Mouse (Mus musculus): ENCODE data around the gene Ppp1r11. TPM values are rescaled to one million over a fixed set of nuclear protein-coding genes. Genes with fewer than 3 reads are reported as not detected.

The Ppp1r11 gene
- polyA plus RNA-seq, 1 experiment from 2014 or later, result 123 TPM

GRCm38 (mm10) chr17:36920239-36920638 is 31.3 kb downstream of the Ppp1r11 start:
- Histone ChIP-seq H3K9ac (no peak overlapping the region), H3K27me3 (ENCODE audit: insufficient read depth, low read length) (no peaks in the 10 kb centered on the region), H3K4me2 (no peak overlapping the region), H3K36me3 (ENCODE audit: insufficient read depth) (no peaks in the 10 kb centered on the region), H3K27ac (ENCODE audit: low read depth) (no peak overlapping the region), H3K4me1 (ENCODE audit: insufficient read depth) (no peaks in the 10 kb centered on the region), H3K4me3 (ENCODE audit: low read depth, low read length) (no peak overlapping the region), H3K9me3 (ENCODE audit: low read depth, low read length) (no peaks in the 10 kb centered on the region)
- no peak for DNase-seq
- 39% methylated on average over 15 of the region's 15 CpGs for WGBS
- TF ChIP-seq CTCF (IDR thresholded peaks at IDR 0.05; ENCODE audit: low read depth), result no peak
- no peak for ATAC-seq (ENCODE audit: insufficient read depth)

GRCm38 (mm10) chr17:36915076-36915475 is 36.5 kb downstream of the Ppp1r11 start:
- Histone ChIP-seq H3K27me3 (ENCODE audit: insufficient read depth, low read length) (no peaks in the 10 kb centered on the region), H3K27ac (ENCODE audit: low read depth) (no peak overlapping the region), H3K4me2 (no peak overlapping the region), H3K4me1 (ENCODE audit: insufficient read depth) (no peaks in the 10 kb centered on the region), H3K9me3 (ENCODE audit: low read depth, low read length) (no peaks in the 10 kb centered on the region), H3K4me3 (ENCODE audit: low read depth, low read length) (no peak overlapping the region), H3K36me3 (ENCODE audit: insufficient read depth) (no peaks in the 10 kb centered on the region), H3K9ac (no peak overlapping the region)
- 9% methylated on average over 9 of the region's 9 CpGs for whole genome bisulfite sequencing
- DNase-seq (peak; percentile 79), ATAC-seq (ENCODE audit: insufficient read depth) (no peak; the same call in 1 of the 2 replicates)
- peak; percentile 86 for TF ChIP-seq CTCF (IDR thresholded peaks at IDR 0.05; ENCODE audit: low read depth)

- WGBS, result 9% methylated on average over 2 of the region's 2 CpGs
- ATAC-seq (ENCODE audit: insufficient read depth), result no peak
- Histone ChIP-seq H3K4me2 (no peak overlapping the region), H3K9ac (no peak overlapping the region), H3K9me3 (ENCODE audit: low read depth, low read length) (no peaks in the 10 kb centered on the region), H3K27ac (ENCODE audit: low read depth) (no peak overlapping the region), H3K4me3 (ENCODE audit: low read depth, low read length) (no peak overlapping the region), H3K27me3 (ENCODE audit: insufficient read depth, low read length) (no peaks in the 10 kb centered on the region), H3K36me3 (ENCODE audit: insufficient read depth) (no peaks in the 10 kb centered on the region), H3K4me1 (ENCODE audit: insufficient read depth) (no peaks in the 10 kb centered on the region)
- peak; percentile 81 for TF ChIP-seq CTCF (IDR thresholded peaks at IDR 0.05; ENCODE audit: low read depth)
- DNase-seq, result peak; percentile 90
These were observed 37.4 kb downstream of the Ppp1r11 start for GRCm38 (mm10) chr17:36914108-36914507.

- Histone ChIP-seq H3K4me1 (ENCODE audit: insufficient read depth) (no peaks in the 10 kb centered on the region), H3K36me3 (ENCODE audit: insufficient read depth) (no peaks in the 10 kb centered on the region), H3K9ac (no peak overlapping the region), H3K4me3 (ENCODE audit: low read depth, low read length) (no peak overlapping the region), H3K27ac (ENCODE audit: low read depth) (no peak overlapping the region), H3K27me3 (ENCODE audit: insufficient read depth, low read length) (no peaks in the 10 kb centered on the region), H3K9me3 (ENCODE audit: low read depth, low read length) (no peaks in the 10 kb centered on the region), H3K4me2 (no peak overlapping the region)
- TF ChIP-seq CTCF (IDR thresholded peaks at IDR 0.05; ENCODE audit: low read depth), result no peak
- DNase-seq (no peak), ATAC-seq (ENCODE audit: insufficient read depth) (no peak)
- WGBS, result 58% methylated on average over 2 of the region's 2 CpGs
These were observed 39.5 kb downstream of the Ppp1r11 start for GRCm38 (mm10) chr17:36912031-36912430.

- no peak overlapping the region for H3K4me3 ChIP-seq (ENCODE audit: low read depth, low read length)
- H3K9ac ChIP-seq, result no peak overlapping the region
- no peak overlapping the region for H3K4me2 ChIP-seq
- 43% methylated on average over 4 of the region's 4 CpGs for WGBS
- DNase-seq (no peak), ATAC-seq (ENCODE audit: insufficient read depth) (no peak)
- no peak overlapping the region for H3K27ac ChIP-seq (ENCODE audit: low read depth)
- H3K27me3 ChIP-seq (ENCODE audit: insufficient read depth, low read length), result no peaks in the 10 kb centered on the region
- no peaks in the 10 kb centered on the region for H3K36me3 ChIP-seq (ENCODE audit: insufficient read depth)
- no peaks in the 10 kb centered on the region for H3K9me3 ChIP-seq (ENCODE audit: low read depth, low read length)
- no peak for TF ChIP-seq CTCF (IDR thresholded peaks at IDR 0.05; ENCODE audit: low read depth)
- H3K4me1 ChIP-seq (ENCODE audit: insufficient read depth), result no peaks in the 10 kb centered on the region
These were observed 41.7 kb downstream of the Ppp1r11 start for GRCm38 (mm10) chr17:36909802-36910201.

GRCm38 (mm10) chr17:36908235-36908634 is 43.3 kb downstream of the Ppp1r11 start:
- H3K27me3 ChIP-seq (ENCODE audit: insufficient read depth, low read length), result no peaks in the 10 kb centered on the region
- no peaks in the 10 kb centered on the region for H3K36me3 ChIP-seq (ENCODE audit: insufficient read depth)
- H3K4me2 ChIP-seq, result no peak overlapping the region
- no peak overlapping the region for H3K27ac ChIP-seq (ENCODE audit: low read depth)
- no peaks in the 10 kb centered on the region for H3K9me3 ChIP-seq (ENCODE audit: low read depth, low read length)
- H3K4me1 ChIP-seq (ENCODE audit: insufficient read depth), result no peaks in the 10 kb centered on the region
- H3K9ac ChIP-seq, result no peak overlapping the region
- DNase-seq, result peak; percentile 39
- H3K4me3 ChIP-seq (ENCODE audit: low read depth, low read length), result no peak overlapping the region
- no peak for TF ChIP-seq CTCF (IDR thresholded peaks at IDR 0.05; ENCODE audit: low read depth)
- WGBS, result 56% methylated on average over 1 of the region's 1 CpGs
- peak; percentile 82 for ATAC-seq (ENCODE audit: insufficient read depth)

GRCm38 (mm10) chr17:36903651-36904050 is 47.9 kb downstream of the Ppp1r11 start:
- H3K4me1 ChIP-seq (ENCODE audit: insufficient read depth), result no peaks in the 10 kb centered on the region
- DNase-seq (no peak), ATAC-seq (ENCODE audit: insufficient read depth) (no peak)
- no peaks in the 10 kb centered on the region for H3K27me3 ChIP-seq (ENCODE audit: insufficient read depth, low read length)
- H3K9ac ChIP-seq, result no peak overlapping the region
- no peak for TF ChIP-seq CTCF (IDR thresholded peaks at IDR 0.05; ENCODE audit: low read depth)
- 59% methylated on average over 3 of the region's 3 CpGs for WGBS
- H3K4me3 ChIP-seq (ENCODE audit: low read depth, low read length), result no peak overlapping the region
- no peaks in the 10 kb centered on the region for H3K36me3 ChIP-seq (ENCODE audit: insufficient read depth)
- H3K27ac ChIP-seq (ENCODE audit: low read depth), result no peak overlapping the region
- no peaks in the 10 kb centered on the region for H3K9me3 ChIP-seq (ENCODE audit: low read depth, low read length)
- H3K4me2 ChIP-seq, result no peak overlapping the region

GRCm38 (mm10) chr17:36900691-36901090 is 50.9 kb downstream of the Ppp1r11 start:
- TF ChIP-seq CTCF (IDR thresholded peaks at IDR 0.05; ENCODE audit: low read depth), result 0 out of 2 replicates have a peak, but pooled peaks have one; percentile 15
- WGBS, result 27% methylated on average over 1 of the region's 1 CpGs
- no peak overlapping the region for H3K4me3 ChIP-seq (ENCODE audit: low read depth, low read length)
- H3K4me1 ChIP-seq (ENCODE audit: insufficient read depth), result no peaks in the 10 kb centered on the region
- no peaks in the 10 kb centered on the region for H3K36me3 ChIP-seq (ENCODE audit: insufficient read depth)
- ATAC-seq (ENCODE audit: insufficient read depth), result no peak
- no peaks in the 10 kb centered on the region for H3K27me3 ChIP-seq (ENCODE audit: insufficient read depth, low read length)
- H3K9ac ChIP-seq, result no peak overlapping the region
- H3K27ac ChIP-seq (ENCODE audit: low read depth), result no peak overlapping the region
- peak; percentile 28 for DNase-seq
- no peak overlapping the region for H3K4me2 ChIP-seq
- no peaks in the 10 kb centered on the region for H3K9me3 ChIP-seq (ENCODE audit: low read depth, low read length)

Data from lung, embryonic 14.5 days (tissue).